Mouse (Mus musculus) embryonic facial prominence, embryonic 10.5 days (tissue): ENCODE results near the gene Gm20498. TPM values are rescaled to one million over a fixed set of nuclear protein-coding genes. Genes with fewer than 3 reads are reported as not detected.
"Not testable (repeated sequence)": the region's sequence is repeated elsewhere in the genome, so short reads cannot be mapped to it uniquely, and the experiment has no call there.

Experiments used
- DNase-seq: peaks from one replicate; pipeline ENCODE4 v3.0.0-alpha.2; 2017; ENCODE audit warnings: low spot score
- H3K27ac ChIP-seq: fragments of 300-500 bp; sonication (generic); replicated peaks from 2 replicates; pipeline ENCODE4 v1.5.1; 2016; ENCODE audit warnings: mild to moderate bottlenecking
- H3K27me3 ChIP-seq: fragments of 300-500 bp; sonication (generic); replicated peaks from 2 replicates; pipeline ENCODE4 v1.6.1; 2016; ENCODE audit warnings: low read depth, mild to moderate bottlenecking; ENCODE audit not compliant: poor library complexity, severe bottlenecking
- H3K36me3 ChIP-seq: fragments of 300-500 bp; sonication (generic); replicated peaks from 2 replicates; pipeline ENCODE4 v1.6.1; 2016; ENCODE audit warnings: mild to moderate bottlenecking, moderate library complexity
- H3K4me1 ChIP-seq: fragments of 300-500 bp; sonication (generic); 2 replicates; pipeline ENCODE4 v1.6.1; 2016
- H3K4me3 ChIP-seq: fragments of 300-500 bp; sonication (generic); 2 replicates; pipeline ENCODE4 v1.5.1; 2016; ENCODE audit warnings: mild to moderate bottlenecking, moderate library complexity
- H3K9me3 ChIP-seq: fragments of 300-500 bp; sonication (generic); 2 replicates; pipeline ENCODE4 v1.6.1; 2016; ENCODE audit warnings: mild to moderate bottlenecking
- WGBS: fragments of 180-500 bp; shearing (Covaris S2); methylation state at CpG from one replicate; pipeline ENCODE4 v1.1.7; 2016; 5-methylcytosine and 5-hydroxymethylcytosine counted together
- polyA plus RNA-seq: library from polyadenylated mRNA; unstranded; fragments of >200 nt; fragmentation: Nextera tagmentation; extraction: Ambion mirVana; gene quantifications from 2 replicates; pipeline ENCODE4 v1.2.1, GENCODE M21; 2016

Gene Gm20498
- 29.8 and 32.3 TPM in 2 replicates for polyA plus RNA-seq

DNA sequence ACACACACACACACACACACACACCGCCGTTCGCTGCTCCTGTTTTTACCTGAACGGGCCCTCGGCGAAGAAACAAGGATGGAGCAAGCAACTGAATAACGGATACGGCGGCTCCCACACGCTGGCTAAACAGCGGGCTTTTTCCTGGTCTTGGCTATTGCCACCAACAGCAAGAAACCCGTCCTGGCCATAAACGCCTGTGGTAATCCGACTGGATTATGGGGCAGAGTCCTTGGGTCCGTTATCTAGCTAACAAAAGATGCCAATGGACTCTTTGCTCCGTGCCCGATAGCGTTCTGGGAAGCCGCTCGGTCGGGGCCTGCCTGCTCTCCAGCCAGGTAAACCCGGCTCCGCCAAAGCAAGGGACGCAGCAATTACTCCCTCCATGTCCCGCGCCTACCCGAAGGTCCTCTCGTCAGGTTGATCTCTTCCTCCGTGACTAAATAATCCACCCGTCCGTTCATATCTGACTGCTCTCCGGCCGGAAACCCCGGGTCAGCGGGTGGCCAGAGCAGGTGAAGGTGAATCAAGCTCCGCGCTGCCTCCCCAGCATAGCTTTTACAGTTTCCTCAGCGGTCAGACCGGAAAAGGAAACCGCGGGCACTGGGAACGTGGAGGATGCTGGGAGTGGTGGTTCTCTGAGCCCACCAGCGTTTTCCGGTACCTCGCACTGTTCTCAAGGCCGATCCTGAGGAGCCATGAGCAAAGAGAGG lies at the start of gene Gm20498, which contains the start of gene Synj2bp:
Gm20498 (minus strand) TSS at position 590 of the 713 bp plus-strand sequence.
Synj2bp (minus strand) TSS at position 596 of the 713 bp plus-strand sequence.
- peaks cover 16% of the 10 kb centered on the region for H3K4me1 ChIP-seq
- no peaks in the 10 kb centered on the region for H3K36me3 ChIP-seq
- peak within 1 kb of the TSS; percentile 81 for H3K27ac ChIP-seq
- no peaks in the 10 kb centered on the region for H3K27me3 ChIP-seq
- under 1% methylated on average over 46 of the region's 46 CpGs for WGBS
- DNase-seq: peak; percentile 88
- H3K4me3 ChIP-seq: peak within 1 kb of the TSS; percentile 87
- H3K9me3 ChIP-seq: no peaks in the 10 kb centered on the region

DNA sequence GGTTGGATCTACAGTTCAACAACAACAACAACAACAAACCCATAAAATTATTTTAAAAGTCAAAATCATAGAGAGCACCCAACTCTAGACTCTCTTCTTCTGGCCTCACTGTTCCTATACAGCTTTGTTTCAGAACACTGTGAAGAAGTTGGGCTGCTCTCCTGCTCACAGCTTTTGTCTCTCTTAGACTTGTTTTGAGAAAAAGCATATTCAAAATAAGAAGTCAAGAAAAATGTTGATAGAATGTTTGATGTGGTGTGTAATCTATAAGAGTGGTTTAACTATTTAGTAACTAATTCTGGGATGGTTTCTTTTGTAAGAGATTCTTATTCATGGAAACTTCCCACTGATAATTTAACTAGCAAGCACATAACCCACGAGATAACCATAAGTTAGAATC lies 35.7 kb upstream of the Gm20498 start, which contains the start of gene Adam21:
Adam21 (minus strand) TSS at position 101 of the 400 bp plus-strand sequence.
- H3K4me3 ChIP-seq: no peak within 1 kb of the TSS
- H3K9me3 ChIP-seq: no peaks in the 10 kb centered on the region
- WGBS: 93% methylated on average over 1 of the region's 1 CpGs
- H3K36me3 ChIP-seq: peaks cover 30% of the 10 kb centered on the region
- DNase-seq: no peak
- H3K4me1 ChIP-seq: no peaks in the 10 kb centered on the region
- no peak within 1 kb of the TSS for H3K27ac ChIP-seq
- H3K27me3 ChIP-seq: no peaks in the 10 kb centered on the region

DNA sequence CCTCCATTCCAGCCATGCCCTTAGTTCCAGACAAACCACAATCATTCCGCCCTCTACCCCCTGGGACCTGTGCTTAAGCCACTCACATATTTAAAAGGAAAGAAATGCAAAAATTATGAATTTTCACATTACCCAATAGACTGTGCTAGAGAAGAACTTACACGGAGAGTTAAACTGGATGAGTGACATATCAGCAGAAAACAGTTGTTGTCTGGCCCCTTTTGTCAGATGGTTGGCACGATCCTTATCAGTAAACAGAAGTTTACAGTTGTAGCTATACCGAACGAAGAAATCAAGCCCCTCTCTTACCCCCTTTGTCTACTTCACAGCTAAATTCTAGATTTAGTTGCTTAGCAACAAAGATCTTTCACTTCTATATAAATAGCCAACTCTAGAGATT lies 35.2 kb upstream of the Gm20498 start:
- H3K4me3 ChIP-seq: no peak overlapping the region
- H3K9me3 ChIP-seq: no peaks in the 10 kb centered on the region
- 90% methylated on average over 5 of the region's 5 CpGs for WGBS
- H3K36me3 ChIP-seq: peaks cover 26% of the 10 kb centered on the region
- no peak for DNase-seq
- no peak overlapping the region for H3K27ac ChIP-seq
- H3K4me1 ChIP-seq: no peaks in the 10 kb centered on the region
- H3K27me3 ChIP-seq: no peaks in the 10 kb centered on the region

DNA sequence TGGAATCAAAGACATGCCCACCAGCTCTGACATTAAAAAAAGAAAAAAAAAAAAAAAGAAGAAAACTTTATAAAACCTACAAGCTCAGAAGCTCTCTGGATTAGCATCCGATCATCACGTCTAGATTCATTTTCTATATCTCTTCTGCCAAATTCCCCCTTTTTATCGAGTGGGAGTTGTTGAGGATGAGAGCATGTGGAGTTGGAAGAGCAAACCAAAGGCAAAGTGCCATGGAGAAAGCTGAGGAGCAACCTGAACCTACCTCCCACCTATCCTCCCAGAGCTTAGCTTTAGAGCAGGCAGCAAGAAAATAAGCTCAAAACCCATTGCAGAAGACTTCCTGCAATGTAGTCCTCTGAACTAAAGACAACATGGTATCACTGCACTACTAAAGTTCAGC lies 31.5 kb upstream of the Gm20498 start:
- H3K27ac ChIP-seq: no peak overlapping the region
- no peaks in the 10 kb centered on the region for H3K9me3 ChIP-seq
- DNase-seq: no peak
- no peaks in the 10 kb centered on the region for H3K27me3 ChIP-seq
- H3K4me3 ChIP-seq: no peak overlapping the region
- no peaks in the 10 kb centered on the region for H3K4me1 ChIP-seq
- 93% methylated on average over 3 of the region's 3 CpGs for WGBS
- H3K36me3 ChIP-seq: no peaks in the 10 kb centered on the region

DNA sequence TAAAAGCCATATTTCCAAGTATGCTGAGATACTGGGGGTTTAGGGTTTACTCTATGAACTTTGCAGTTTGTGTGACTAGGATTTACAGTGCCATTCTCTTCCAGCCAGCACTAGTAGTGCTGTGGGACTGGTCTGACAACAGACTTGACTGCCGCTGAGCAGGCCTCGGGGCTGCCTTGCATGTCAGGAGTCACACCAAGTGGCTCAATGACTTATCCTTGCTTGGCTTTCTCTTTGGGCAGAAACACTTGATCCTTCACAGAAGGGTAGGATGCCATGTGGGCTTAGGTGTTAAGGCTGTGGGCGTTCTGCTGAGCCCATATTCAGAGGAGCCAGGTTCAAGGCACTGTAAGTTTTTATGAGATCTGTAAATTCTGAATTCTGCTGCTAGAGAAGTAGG lies 16.6 kb upstream of the Gm20498 start:
- no peak overlapping the region for H3K4me3 ChIP-seq
- no peaks in the 10 kb centered on the region for H3K4me1 ChIP-seq
- H3K36me3 ChIP-seq: no peaks in the 10 kb centered on the region
- no peak overlapping the region for H3K27ac ChIP-seq
- 89% methylated on average over 3 of the region's 3 CpGs for WGBS
- H3K27me3 ChIP-seq: no peaks in the 10 kb centered on the region
- no peak for DNase-seq
- no peaks in the 10 kb centered on the region for H3K9me3 ChIP-seq

DNA sequence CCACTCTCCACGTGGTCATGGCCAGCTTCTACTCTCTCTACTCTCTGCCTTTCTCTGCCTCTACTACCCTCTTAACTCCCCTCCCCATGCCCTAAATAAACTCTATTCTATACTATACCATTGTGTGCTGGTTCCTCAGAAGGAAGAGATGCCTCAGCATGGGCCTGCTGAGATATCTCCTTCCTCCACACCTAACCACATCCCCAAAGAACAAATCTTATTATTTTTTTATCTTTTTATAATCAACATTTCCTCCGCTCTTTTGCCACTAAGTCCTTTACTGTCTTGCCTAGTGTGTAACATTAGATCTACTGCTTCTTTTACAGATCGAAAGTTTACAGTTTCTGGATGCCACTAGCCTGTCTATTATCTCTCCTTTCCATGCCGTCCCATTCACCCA lies 14.5 kb upstream of the Gm20498 start:
- Histone ChIP-seq H3K9me3 (no peaks in the 10 kb centered on the region), H3K4me3 (no peak overlapping the region), H3K36me3 (no peaks in the 10 kb centered on the region), H3K27me3 (no peaks in the 10 kb centered on the region), H3K4me1 (no peaks in the 10 kb centered on the region), H3K27ac (no peak overlapping the region)
- 73% methylated on average over 4 of the region's 4 CpGs for WGBS
- no peak for DNase-seq

DNA sequence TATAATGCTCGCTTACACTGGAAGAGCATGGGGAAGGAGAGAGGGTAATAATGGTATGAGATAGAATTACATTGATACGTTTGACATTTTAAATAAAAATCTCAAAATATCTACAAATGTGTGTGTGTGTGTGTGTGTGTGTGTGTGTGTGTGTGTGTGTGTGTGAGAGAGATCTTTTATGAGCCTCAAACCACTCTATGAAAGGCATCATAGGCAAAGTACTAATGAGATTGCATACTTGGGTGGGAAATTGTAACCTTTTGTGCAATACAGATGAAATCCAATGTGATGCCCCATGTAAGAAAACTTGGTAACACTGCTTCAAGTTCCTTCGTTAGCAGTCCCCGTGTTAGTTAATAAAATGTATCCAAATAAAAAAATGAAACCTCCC lies 319 bp upstream of the Gm20498 start:
- H3K4me3 ChIP-seq: peak overlapping the region; percentile 87
- H3K27me3 ChIP-seq: no peaks in the 10 kb centered on the region
- peak overlapping the region; percentile 81 for H3K27ac ChIP-seq
- no peaks in the 10 kb centered on the region for H3K9me3 ChIP-seq
- peaks cover 16% of the 10 kb centered on the region for H3K4me1 ChIP-seq
- WGBS: 36% methylated on average over 4 of the region's 4 CpGs
- H3K36me3 ChIP-seq: no peaks in the 10 kb centered on the region
- DNase-seq: no peak

DNA sequence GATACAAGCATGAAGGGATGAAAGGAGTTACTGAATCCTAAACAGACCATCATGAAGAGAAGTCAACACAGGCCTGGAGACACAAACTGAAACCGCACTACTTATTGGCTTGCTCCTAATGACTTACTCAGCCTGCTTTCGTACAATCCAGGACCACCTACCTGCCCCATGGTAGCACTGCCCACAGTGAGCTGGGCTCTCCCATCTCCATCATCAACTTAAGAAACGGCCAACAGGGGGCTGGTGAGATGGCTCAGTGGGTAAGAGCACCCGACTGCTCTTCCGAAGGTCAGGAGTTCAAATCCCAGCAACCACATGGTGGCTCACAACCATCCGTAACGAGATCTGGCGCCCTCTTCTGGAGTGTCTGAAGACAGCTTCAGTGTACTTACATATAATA lies 2.1 kb downstream of the Gm20498 start:
- not testable (repeated sequence) for H3K4me3 ChIP-seq, H3K9me3 ChIP-seq, H3K27me3 ChIP-seq, H3K27ac ChIP-seq, H3K36me3 ChIP-seq
- peaks cover 16% of the 10 kb centered on the region for H3K4me1 ChIP-seq
- 70% methylated on average over 8 of the region's 8 CpGs for WGBS
- DNase-seq: peak; percentile 9

DNA sequence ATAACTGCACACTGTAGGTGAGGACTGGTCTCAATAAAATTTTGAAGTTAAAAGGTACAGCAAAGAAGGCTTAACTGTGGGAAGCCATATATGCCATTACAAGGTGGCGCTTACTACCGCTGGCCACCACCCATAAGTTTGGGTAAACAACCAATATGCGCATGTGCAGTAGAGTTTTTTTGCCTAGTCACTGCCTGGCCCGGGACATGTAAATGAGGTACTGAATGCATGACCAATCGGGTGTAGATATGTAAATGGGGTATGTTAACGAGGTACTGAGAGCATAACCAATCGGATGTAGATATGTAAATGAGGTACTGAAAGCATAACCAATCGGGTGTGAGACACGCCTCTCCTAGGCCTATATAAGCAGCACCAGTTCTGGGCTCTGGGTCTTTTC lies 35.8 kb downstream of the Gm20498 start:
- WGBS: 96% methylated on average over 9 of the region's 9 CpGs
- DNase-seq, H3K9me3 ChIP-seq, H3K27me3 ChIP-seq, H3K27ac ChIP-seq, H3K4me1 ChIP-seq, H3K4me3 ChIP-seq: not testable (repeated sequence)
- peaks cover 42% of the 10 kb centered on the region for H3K36me3 ChIP-seq

DNA sequence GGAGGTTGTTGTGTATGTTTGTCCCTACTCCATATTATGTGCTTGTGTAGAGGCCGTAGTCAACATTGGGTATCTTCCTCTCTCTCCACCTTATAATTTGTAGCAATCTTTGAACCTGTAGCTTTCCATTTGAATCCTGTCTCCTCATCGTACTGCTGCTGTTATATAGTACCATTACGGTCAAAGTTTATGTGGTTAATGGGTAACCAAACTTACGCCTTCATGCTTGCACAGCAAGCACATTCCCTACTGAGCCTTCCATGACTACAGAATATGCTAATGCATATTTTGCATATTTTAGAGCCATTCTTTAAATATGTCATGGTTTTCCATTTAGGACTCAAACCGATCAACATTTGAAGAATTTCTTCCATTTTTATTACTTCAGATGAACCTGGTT lies 42.2 kb downstream of the Gm20498 start:
- Histone ChIP-seq H3K4me3 (no peak overlapping the region), H3K4me1 (0 out of 2 replicates have a peak, but pooled peaks cover under 1% of the 10 kb centered on the region), H3K36me3 (peaks cover 17% of the 10 kb centered on the region), H3K27me3 (no peaks in the 10 kb centered on the region), H3K9me3 (no peaks in the 10 kb centered on the region), H3K27ac (no peak overlapping the region)
- 94% methylated on average over 5 of the region's 5 CpGs for WGBS
- DNase-seq: no peak

DNA sequence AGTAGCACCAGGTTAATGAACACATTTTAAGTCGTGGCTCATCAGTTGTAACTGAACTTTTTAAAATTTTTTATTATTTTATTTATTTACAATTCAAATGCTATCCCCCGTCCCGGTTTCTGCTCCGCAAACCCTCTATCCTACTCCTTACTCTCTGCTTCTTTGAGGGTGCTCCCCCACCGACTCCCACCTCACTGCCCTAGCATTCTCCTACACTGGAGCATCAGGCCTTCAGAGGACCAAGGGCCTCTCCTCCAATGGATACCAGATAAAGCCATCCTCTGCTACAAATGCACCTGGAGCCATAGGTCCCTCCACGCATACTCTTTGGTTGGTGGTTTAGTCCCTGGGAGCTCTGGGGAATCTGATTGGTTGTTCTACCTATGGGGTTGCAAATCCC lies 47.4 kb downstream of the Gm20498 start:
- Histone ChIP-seq H3K36me3 (no peaks in the 10 kb centered on the region), H3K27ac (peak overlapping the region; percentile 93; the same call in 1 of the 2 replicates), H3K4me3 (peak overlapping the region; percentile 76), H3K4me1 (0 out of 2 replicates have a peak, but pooled peaks cover 7% of the 10 kb centered on the region), H3K9me3 (no peaks in the 10 kb centered on the region), H3K27me3 (no peaks in the 10 kb centered on the region)
- DNase-seq: no peak
- 43% methylated on average over 6 of the region's 6 CpGs for WGBS

DNA sequence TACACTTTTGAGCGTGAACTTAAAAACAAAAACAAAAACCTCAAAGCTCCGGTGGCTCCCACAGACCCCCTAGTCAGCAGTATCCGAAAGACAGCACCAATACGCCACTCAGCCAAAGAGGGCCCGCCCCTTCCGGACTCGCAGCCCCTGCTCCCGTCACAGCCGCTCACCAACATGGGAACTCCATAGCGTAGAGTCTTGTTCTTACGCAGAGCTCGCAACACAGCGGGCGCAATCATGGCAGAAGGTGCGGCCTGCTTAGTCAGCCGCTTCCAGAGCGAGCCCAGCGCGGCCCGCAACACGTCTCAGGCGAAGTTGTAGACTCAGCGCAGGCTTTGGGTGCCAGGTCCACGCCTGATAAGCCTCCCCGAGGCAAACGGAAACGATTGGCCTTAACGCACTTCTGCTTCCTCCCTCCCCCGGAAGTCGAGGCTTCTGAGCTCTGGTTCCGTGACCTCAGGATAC lies 47.9 kb downstream of the Gm20498 start, which contains the start of gene Cox16:
Cox16 (minus strand) TSS at position 401 of the 465 bp plus-strand sequence.
- 0 out of 2 replicates have a peak, but pooled peaks cover 7% of the 10 kb centered on the region for H3K4me1 ChIP-seq
- H3K36me3 ChIP-seq: no peaks in the 10 kb centered on the region
- H3K9me3 ChIP-seq: no peaks in the 10 kb centered on the region
- under 1% methylated on average over 31 of the region's 31 CpGs for WGBS
- peak; percentile 91 for DNase-seq
- H3K4me3 ChIP-seq: peak within 1 kb of the TSS; percentile 76
- no peaks in the 10 kb centered on the region for H3K27me3 ChIP-seq
- peak within 1 kb of the TSS; percentile 93 for H3K27ac ChIP-seq

DNA sequence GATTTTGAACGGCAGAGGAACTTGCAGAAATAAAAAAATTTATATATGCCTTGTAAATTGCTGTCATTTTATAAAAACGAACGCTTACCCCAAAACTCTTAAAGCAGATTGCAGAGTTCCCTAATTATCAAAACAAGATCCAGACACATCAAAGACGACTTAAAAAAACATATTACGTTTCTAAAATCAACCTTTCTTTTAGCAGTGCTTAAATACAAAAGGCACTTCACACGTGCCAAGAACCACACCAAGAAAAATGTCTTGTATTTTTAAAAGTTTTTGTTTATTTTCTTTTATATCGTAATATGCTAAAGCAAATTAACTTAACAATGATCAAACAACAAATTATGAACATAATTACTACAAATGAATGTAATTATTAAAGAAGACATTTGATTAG lies 48.5 kb downstream of the Gm20498 start:
- no peak for DNase-seq
- Histone ChIP-seq H3K9me3 (no peaks in the 10 kb centered on the region), H3K36me3 (no peaks in the 10 kb centered on the region; the same call in 1 of the 2 replicates), H3K27me3 (no peaks in the 10 kb centered on the region), H3K4me1 (0 out of 2 replicates have a peak, but pooled peaks cover 7% of the 10 kb centered on the region), H3K4me3 (peak overlapping the region; percentile 76), H3K27ac (peak overlapping the region; percentile 93)
- 6% methylated on average over 7 of the region's 7 CpGs for WGBS
